Mouse (Mus musculus): ENCODE measurements around the gene Wdr95. TPM values are rescaled to one million over a fixed set of nuclear protein-coding genes. Genes with fewer than 3 reads are reported as not detected.
"Not testable (repeated sequence)": the region's sequence is repeated elsewhere in the genome, so short reads cannot be mapped to it uniquely, and the experiment has no call there.

Wdr95 gene
- polyA plus RNA-seq, 1 experiment = not detected

GRCm38 (mm10) chr5:149526467-149526951 lies 2.0 kb upstream of the Wdr95 start:
- Histone ChIP-seq H3K4me3 (ENCODE audit: insufficient read depth, low read depth, low read length) (no peak overlapping the region), H3K27ac (ENCODE audit: insufficient read depth, low read depth, low read length) (peak overlapping the region; percentile 72), H3K4me1 (ENCODE audit: control insufficient read depth, insufficient read depth, low read length) (peaks cover 23% of the 10 kb centered on the region)
- WGBS = 19% methylated on average over 10 of the region's 10 CpGs
- TF ChIP-seq POLR2A (IDR thresholded peaks at IDR 0.05; ENCODE audit: insufficient read depth, low read depth, low read length) (no peak), CTCF (IDR thresholded peaks at IDR 0.05; ENCODE audit: insufficient read depth, low read depth, low read length) (no peak)

GRCm38 (mm10) chr5:149527292-149527691 lies 1.2 kb upstream of the Wdr95 start:
- not testable (repeated sequence) for H3K27ac ChIP-seq (ENCODE audit: insufficient read depth, low read depth, low read length)

GRCm38 (mm10) chr5:149533847-149534246 lies 5.4 kb downstream of the Wdr95 start:
- H3K4me3 ChIP-seq (ENCODE audit: insufficient read depth, low read depth, low read length) = no peak overlapping the region
- peaks cover 10% of the 10 kb centered on the region for H3K4me1 ChIP-seq (ENCODE audit: control insufficient read depth, insufficient read depth, low read length)
- TF ChIP-seq POLR2A (IDR thresholded peaks at IDR 0.05; ENCODE audit: insufficient read depth, low read depth, low read length) = no peak
- TF ChIP-seq CTCF (IDR thresholded peaks at IDR 0.05; ENCODE audit: insufficient read depth, low read depth, low read length) = no peak
- 79% methylated on average over 2 of the region's 2 CpGs for WGBS
- H3K27ac ChIP-seq (ENCODE audit: insufficient read depth, low read depth, low read length) = no peak overlapping the region

More at GRCm38 (mm10) chr5:149527292-149527691, 1.2 kb upstream of the Wdr95 start:
- H3K4me1 ChIP-seq (ENCODE audit: control insufficient read depth, insufficient read depth, low read length) = peaks cover 22% of the 10 kb centered on the region
- not testable (repeated sequence) for H3K4me3 ChIP-seq (ENCODE audit: insufficient read depth, low read depth, low read length)
- 73% methylated on average over 4 of the region's 4 CpGs for WGBS

- Histone ChIP-seq H3K27ac (ENCODE audit: insufficient read depth, low read depth, low read length) (no peak overlapping the region), H3K4me3 (ENCODE audit: insufficient read depth, low read depth, low read length) (no peak overlapping the region), H3K4me1 (ENCODE audit: control insufficient read depth, insufficient read depth, low read length) (peaks cover 10% of the 10 kb centered on the region)
- TF ChIP-seq POLR2A (IDR thresholded peaks at IDR 0.05; ENCODE audit: insufficient read depth, low read depth, low read length) = no peak
- no peak for TF ChIP-seq CTCF (IDR thresholded peaks at IDR 0.05; ENCODE audit: insufficient read depth, low read depth, low read length)
- 72% methylated on average over 9 of the region's 9 CpGs for WGBS
Measured at GRCm38 (mm10) chr5:149536005-149536404, 7.5 kb downstream of the Wdr95 start.

DNA sequence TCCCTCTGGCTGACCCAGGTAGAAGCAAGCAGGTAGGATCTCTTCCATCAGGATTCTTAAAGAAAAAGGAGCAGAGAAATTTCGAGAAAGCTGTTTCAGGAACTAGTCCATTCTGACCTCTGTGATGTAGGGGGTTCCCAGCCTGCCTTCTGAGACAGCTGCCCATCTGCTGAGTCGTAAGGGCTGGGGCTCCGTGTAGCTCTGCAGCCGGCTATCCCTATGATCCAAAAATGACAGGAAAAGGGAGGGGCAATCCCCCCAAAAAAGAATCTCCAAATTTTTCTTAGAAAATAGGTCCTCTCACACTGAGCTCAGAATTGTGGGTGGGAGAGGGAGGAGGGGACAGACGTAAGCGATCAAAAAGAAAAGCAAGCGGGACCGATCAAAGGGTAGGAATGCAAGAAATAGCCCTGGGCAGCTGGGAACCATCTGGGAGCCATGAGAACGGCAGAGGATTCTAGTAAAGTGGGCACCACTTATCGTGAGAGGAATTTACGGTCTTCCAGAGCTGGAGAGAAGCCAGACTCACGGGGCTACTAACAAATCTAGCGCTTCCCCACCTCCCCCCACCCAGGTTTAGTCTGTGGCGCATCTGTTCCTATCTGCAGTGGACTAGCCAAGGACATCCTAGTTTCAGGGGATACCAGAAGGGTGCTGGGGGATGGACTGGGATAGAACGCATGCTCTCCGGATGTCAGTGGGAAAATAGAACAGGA lies 9.5 kb downstream of the Wdr95 start:
- H3K4me3 ChIP-seq (ENCODE audit: insufficient read depth, low read depth, low read length) = peak overlapping the region; percentile 16; the same call in 1 of the 2 replicates

DNA sequence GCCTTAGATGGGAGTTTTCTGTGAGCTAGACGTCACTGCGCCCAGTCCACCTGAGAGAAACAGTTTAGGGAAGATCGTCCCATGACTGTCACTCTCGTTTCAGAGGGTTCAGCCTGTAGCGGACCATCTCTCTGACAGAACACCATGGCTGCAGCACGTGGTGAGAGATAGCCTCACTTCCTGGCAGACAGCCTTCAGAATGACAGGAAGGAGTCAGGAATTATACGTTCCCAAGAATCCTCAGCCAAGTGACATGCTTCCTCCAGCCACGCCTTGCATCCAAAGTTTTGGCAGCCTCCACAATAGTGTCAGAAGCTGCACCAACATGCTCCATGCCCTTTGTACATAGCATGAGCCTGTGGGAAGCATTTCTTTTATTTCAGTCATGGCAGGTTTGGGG lies 10.1 kb downstream of the Wdr95 start:
- TF ChIP-seq POLR2A (IDR thresholded peaks at IDR 0.05; ENCODE audit: insufficient read depth, low read depth, low read length) = no peak
- TF ChIP-seq CTCF (IDR thresholded peaks at IDR 0.05; ENCODE audit: insufficient read depth, low read depth, low read length) = no peak
- H3K4me1 ChIP-seq (ENCODE audit: control insufficient read depth, insufficient read depth, low read length) = peaks cover 10% of the 10 kb centered on the region
- no peak overlapping the region for H3K4me3 ChIP-seq (ENCODE audit: insufficient read depth, low read depth, low read length)
- WGBS = 55% methylated on average over 8 of the region's 8 CpGs
- no peak overlapping the region for H3K27ac ChIP-seq (ENCODE audit: insufficient read depth, low read depth, low read length)

More for the DNA sequence above, 9.5 kb downstream of the Wdr95 start:
- H3K27ac ChIP-seq (ENCODE audit: insufficient read depth, low read depth, low read length) = no peak overlapping the region
- H3K4me1 ChIP-seq (ENCODE audit: control insufficient read depth, insufficient read depth, low read length) = peaks cover 10% of the 10 kb centered on the region
- TF ChIP-seq POLR2A (IDR thresholded peaks at IDR 0.05; ENCODE audit: insufficient read depth, low read depth, low read length) = no peak; the same call in 1 of the 2 replicates
- no peak for TF ChIP-seq CTCF (IDR thresholded peaks at IDR 0.05; ENCODE audit: insufficient read depth, low read depth, low read length)
- WGBS = 20% methylated on average over 16 of the region's 16 CpGs

- no peak overlapping the region for H3K27ac ChIP-seq (ENCODE audit: insufficient read depth, low read depth, low read length)
- peaks cover 10% of the 10 kb centered on the region for H3K4me1 ChIP-seq (ENCODE audit: control insufficient read depth, insufficient read depth, low read length)
- TF ChIP-seq CTCF (IDR thresholded peaks at IDR 0.05; ENCODE audit: insufficient read depth, low read depth, low read length) (no peak), POLR2A (IDR thresholded peaks at IDR 0.05; ENCODE audit: insufficient read depth, low read depth, low read length) (no peak)
- WGBS = 85% methylated on average over 4 of the region's 4 CpGs
- H3K4me3 ChIP-seq (ENCODE audit: insufficient read depth, low read depth, low read length) = no peak overlapping the region
Measured at GRCm38 (mm10) chr5:149539051-149539450, 10.6 kb downstream of the Wdr95 start.

DNA sequence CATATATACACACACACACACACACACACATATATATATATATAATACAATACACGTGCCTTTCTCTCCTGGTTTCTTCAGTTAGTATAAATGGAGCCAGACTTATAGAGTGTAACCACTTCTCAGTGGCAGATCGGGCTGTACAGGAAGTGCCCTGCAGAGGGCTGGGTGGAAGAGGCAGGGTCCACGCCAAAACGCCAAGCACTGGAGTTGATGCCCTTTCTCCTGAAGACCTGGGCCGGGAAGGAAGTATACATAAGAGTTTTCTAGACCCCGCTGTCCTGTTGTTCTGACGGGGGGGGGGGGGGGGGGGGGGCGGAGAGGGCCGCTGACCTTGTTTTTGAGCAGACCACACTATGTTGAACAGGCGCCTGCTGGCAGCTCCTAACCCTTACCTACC lies 22.7 kb downstream of the Wdr95 start:
- H3K27ac ChIP-seq (ENCODE audit: insufficient read depth, low read depth, low read length) = no peak overlapping the region
- TF ChIP-seq CTCF (IDR thresholded peaks at IDR 0.05; ENCODE audit: insufficient read depth, low read depth, low read length) (no peak), POLR2A (IDR thresholded peaks at IDR 0.05; ENCODE audit: insufficient read depth, low read depth, low read length) (no peak)
- H3K4me3 ChIP-seq (ENCODE audit: insufficient read depth, low read depth, low read length) = no peak overlapping the region
- 67% methylated on average over 9 of the region's 10 CpGs for WGBS
- no peaks in the 10 kb centered on the region for H3K4me1 ChIP-seq (ENCODE audit: control insufficient read depth, insufficient read depth, low read length)

DNA sequence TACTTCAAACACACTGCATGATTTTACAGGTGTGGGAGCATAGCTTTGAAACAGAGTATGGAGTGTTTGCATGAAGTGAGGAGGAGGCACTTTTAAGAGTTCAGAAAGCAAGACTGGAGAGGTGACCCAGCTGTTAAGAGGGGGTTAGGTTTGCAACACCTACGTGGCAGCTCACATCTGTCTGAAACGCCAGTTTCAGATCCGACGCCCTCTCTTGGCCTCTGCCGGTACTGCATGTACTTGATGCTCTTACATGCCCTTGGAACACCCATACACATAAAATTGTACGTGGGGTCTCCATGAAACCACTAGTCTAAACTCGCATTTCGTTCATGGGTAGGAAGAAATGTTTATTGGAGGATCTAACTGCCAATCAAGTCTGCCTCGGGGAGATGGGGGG lies 24.3 kb downstream of the Wdr95 start:
- no peaks in the 10 kb centered on the region for H3K4me1 ChIP-seq (ENCODE audit: control insufficient read depth, insufficient read depth, low read length)
- no peak overlapping the region for H3K27ac ChIP-seq (ENCODE audit: insufficient read depth, low read depth, low read length)
- WGBS = 53% methylated on average over 9 of the region's 9 CpGs
- TF ChIP-seq CTCF (IDR thresholded peaks at IDR 0.05; ENCODE audit: insufficient read depth, low read depth, low read length) (peak; percentile 42; the same call in 1 of the 2 replicates), POLR2A (IDR thresholded peaks at IDR 0.05; ENCODE audit: insufficient read depth, low read depth, low read length) (no peak)
- no peak overlapping the region for H3K4me3 ChIP-seq (ENCODE audit: insufficient read depth, low read depth, low read length)

Data from olfactory bulb, adult 2 months (tissue).